Mouse (Mus musculus) heart, adult 2 months (tissue): Measurements from ENCODE around the gene Zfx.

ENCODE experiments used
- EP300 ChIP-seq: fragments of 200-500 bp; IDR thresholded peaks from 2 replicates; pipeline ENCODE4 v1.6.1; 2011; ENCODE audit warnings: low read depth, low read length, control low read depth; ENCODE audit not compliant: insufficient read depth
- POLR2A ChIP-seq: fragments of 200-500 bp; IDR thresholded peaks from 2 replicates; pipeline ENCODE4 v1.6.1; 2011; ENCODE audit warnings: mild to moderate bottlenecking, low read depth, low read length, control low read depth; ENCODE audit not compliant: insufficient read depth

GRCm38 (mm10) chrX:94138256-94138655, 14.8 kb upstream of the Zfx start:
- TF ChIP-seq POLR2A (no peak), EP300 (no peak)
